Mouse (Mus musculus) 3T3-L1 (cell line): ENCODE measurements at regions not wholly inside any gene's neighbourhood (a gene's known extent, or its start where the extent isn't known, plus 50 kb on each side); places are given as distances from the start of the nearest gene placed in this dataset.

Source experiments
- DNase-seq: peaks from one replicate; pipeline ENCODE4 v3.0.0-alpha.2; 2015; ENCODE audit warnings: low read depth, low spot score

DNA sequence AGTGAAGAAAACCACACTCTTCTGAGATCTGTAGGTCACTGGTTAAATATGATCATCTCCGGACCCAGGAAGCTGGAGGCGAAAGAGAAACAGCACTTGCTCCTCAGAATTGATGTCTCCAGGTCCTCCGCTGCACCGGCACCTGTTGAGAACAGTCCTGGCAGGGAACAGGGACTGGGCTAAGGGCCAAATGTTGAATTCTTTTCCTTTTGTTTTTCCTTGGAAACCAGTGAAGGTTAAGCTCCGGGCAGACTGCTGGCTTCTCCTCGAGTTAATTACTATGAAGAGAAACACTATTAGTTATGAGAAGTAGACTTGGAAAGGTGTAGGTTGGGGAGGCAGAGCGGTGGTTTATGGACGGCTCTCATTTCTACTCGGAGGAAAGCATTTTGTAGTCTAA is 242.7 kb downstream of the Rngtt start:
- no peak for DNase-seq

- no peak for DNase-seq
Observed at GRCm38 (mm10) chr4:33554606-33555005, 244.5 kb downstream of the Rngtt start.

DNA sequence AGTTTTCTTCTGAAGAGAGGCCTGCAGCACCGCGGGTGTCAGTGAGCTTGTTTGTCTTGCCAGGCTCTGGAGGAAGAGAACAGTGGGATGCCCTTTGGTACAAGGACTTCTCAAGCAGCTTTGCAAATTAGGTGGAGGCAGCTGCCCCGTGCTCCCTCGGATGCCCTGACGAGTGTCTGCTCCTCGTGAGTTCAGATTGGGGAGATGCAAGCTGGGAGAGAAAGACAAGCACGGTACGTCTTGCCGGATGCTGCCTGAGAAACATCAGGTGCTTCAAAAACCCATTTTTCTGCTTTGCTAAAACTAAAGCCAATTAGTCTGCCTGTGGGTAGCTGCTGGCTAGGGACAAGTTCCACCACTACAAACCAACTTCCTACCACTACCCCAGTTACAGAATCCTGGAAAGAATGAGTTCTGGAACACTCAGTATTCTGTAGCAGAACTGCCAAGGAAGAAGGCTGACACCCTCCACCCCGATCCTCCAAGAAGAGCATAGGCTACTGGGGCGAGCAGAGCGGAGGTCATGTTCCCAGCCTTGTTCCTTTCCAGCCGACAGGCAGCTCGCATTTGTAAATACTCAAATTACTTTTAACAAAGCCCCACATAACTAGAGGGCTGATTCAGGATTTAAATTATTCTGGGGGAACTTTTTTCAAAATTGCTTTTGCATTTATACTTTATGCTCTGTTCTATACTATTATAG is 245.3 kb downstream of the Rngtt start:
- DNase-seq, result no peak

DNA sequence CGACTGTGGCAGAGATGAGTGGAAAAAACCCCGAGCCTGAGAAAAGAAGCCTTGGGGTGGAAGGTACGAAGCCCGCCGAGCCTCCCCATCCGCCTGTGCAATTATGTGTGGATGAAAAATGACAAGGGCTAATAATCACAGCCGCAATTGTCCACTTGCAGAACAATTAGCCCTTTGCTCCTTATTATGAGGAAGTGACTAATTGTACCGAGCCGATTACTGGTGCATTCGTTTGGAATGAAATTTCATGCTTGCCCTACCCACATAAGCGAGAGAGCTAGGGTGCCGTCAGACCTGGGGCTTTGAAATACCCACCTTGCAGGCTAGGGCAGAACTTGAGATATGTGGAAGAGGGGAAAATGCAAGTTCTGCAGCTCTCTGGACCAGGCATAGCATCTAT is 245.9 kb downstream of the Rngtt start:
- no peak for DNase-seq

DNA sequence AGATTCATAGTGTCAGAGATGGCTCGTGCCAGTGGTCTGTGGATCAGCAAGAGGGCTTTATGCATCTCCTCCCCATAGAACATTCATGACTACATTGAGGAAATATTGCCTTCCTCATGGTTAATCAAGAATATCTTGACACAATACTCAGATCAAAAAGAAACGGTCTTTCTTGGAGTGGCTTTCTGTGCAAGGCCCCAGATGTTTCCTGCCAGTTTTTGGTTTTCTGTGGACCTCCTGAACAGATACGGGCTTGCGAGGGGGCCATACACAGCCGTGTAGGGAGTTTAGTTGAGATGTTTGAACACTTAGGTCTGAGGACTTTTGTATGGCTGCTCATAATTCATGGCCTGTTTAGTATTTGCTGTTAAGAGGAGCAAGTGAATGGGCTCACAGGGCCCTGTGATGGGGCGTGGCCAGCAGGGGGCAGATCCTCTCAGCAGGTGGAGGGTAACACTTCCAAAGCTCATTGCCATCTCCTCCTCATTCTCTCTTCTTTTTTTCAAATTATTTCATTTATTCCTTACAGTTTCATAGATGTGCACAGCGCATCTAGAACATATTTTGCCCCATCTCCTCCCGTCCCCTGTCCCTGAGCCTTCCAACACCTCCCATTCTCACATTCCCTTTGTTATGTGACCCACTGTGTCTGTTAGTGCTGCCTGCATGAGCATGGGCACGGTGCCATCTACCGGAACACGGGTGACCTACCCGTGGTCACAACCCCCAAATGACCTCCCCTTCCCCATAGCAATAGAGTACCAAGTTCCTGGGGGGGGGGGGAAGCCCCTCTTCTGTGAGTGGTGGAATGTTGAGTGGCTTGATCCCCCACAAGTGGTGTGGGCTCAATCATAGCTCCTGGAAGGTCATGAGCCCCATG is 246.8 kb downstream of the Rngtt start:
- peak; percentile 18 for DNase-seq

- no peak for DNase-seq
Observed at GRCm38 (mm10) chr4:33570274-33570673, 260.2 kb downstream of the Rngtt start.

DNA sequence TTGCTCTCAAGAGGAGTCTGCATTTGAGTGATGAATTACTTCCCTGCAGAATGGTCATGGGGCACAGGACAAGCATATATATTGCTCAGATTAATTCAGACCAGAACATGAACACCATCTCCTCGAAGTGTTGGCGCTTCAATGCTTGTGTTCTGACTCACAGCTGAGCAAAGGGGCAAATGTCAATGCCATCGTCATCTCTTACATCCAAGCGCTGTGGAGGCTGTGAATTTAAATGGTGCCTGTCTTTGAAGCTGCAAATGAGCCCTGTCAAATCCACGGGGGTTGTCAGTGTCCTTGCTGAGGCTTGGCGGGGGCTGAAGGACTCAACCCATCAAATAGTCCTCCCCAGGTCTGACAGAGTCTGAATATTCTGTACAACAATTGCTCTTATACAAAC is 261.2 kb downstream of the Rngtt start:
- no peak for DNase-seq

DNA sequence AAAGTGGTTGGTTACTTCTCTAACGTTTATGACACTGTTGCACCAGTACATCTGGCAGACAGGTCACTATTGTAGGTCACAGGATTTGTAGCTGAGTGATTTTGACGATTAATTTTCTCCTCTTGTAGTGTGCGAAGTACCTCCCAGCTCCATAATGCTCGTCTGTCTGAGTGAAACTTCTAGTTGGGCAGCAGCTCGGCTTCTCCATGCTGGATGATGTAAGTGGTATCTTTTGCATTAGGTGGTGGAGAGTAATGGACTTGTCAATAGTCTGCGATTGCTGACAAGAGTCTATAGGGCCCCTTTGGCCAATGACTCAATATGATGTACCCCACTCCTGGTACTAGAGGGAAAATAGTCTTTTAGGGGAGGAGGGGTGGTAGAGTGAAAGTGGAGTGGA is 267.5 kb downstream of the Rngtt start:
- DNase-seq, result no peak

DNA sequence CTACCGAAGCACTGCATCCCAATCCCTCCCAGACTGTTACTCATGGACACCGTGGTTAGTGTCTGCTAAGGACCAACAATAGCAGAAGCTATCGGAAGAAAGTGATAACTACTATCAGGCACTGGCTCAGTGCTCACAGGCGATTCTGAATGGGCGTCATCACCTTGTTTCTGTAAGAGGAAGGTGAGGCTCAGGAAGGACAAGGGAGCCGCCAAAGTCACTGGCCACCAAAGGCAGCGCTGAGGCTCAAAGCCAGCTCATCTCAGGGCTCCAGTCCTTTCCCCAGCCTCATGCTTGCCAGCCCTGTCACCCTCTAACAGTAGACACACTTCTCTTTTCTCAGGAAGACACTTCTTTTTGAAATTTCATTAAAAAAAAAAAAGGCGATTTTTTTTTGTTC is 270.4 kb downstream of the Rngtt start:
- no peak for DNase-seq

GRCm38 (mm10) chr4:33581180-33581591 is 271.1 kb downstream of the Rngtt start:
- no peak for DNase-seq

DNA sequence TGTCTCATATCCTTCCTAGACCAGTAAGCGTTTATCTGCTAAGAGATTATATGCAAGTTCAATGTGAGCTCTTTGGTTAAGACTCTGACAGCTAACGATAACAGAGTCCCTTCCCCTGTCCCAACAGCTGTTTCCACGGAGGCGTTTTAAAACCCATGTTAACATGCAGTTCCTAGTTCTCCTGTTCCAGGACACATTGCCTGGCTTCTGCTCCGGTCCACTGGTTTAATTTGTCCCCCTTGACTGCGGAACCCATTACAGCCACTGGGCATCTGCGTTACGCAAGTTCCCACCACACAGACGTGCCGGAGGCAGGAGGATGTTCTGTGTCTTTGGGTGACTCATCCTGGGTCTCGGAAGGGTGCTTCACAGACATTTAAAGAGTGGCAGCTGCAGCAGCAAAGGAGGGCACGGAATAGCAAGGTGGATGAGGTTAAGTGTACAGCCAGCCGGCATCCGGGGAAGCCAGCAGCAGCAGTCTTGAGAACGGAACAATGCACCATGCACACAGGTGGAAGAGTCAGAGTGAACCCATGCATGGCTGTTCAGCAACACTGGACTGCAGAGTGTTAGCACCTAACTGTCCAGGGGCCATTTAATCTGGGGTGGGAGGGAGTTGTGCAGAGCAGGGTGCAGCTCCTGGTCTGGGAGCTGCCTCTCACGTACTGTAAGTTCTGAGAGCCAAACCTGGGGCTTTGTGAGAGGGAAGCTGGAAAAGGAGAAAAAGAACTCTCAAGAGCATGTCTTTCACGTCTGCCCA is 271.8 kb downstream of the Rngtt start:
- no peak for DNase-seq

DNA sequence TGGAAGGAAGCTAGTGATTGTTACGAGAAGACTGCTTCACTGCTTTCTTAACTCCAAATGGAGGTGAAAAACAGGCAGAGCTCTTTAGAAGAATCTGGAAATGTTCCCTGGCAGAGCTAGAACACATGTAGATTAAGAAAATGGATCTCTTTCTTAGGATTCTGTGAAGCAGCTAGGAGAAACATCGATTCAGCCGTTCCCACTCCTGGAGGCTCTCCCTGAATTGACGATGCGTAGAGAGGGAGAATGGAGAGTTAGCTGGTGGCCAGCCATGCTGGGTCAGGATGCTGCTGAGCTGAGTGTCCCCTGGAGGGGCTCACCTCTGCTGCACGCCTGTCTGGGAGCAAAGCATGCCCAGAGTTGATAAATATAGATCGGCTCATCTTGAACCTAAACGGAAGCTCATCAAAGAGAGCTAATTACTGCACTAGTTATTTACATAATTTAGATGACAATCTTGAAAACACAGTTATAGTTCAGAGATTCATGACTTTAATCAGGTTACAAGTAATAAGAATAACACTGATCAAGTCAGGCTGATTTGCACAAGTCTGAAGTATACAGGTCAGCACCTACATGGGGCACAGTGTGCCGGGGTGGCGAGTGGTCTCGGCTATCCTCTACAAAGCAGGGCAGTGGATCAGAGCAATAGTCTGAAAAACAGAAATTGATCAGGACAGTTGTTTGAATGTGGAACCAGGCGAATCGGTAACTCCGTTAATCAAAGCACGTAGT is 273.0 kb downstream of the Rngtt start:
- DNase-seq, result no peak

DNA sequence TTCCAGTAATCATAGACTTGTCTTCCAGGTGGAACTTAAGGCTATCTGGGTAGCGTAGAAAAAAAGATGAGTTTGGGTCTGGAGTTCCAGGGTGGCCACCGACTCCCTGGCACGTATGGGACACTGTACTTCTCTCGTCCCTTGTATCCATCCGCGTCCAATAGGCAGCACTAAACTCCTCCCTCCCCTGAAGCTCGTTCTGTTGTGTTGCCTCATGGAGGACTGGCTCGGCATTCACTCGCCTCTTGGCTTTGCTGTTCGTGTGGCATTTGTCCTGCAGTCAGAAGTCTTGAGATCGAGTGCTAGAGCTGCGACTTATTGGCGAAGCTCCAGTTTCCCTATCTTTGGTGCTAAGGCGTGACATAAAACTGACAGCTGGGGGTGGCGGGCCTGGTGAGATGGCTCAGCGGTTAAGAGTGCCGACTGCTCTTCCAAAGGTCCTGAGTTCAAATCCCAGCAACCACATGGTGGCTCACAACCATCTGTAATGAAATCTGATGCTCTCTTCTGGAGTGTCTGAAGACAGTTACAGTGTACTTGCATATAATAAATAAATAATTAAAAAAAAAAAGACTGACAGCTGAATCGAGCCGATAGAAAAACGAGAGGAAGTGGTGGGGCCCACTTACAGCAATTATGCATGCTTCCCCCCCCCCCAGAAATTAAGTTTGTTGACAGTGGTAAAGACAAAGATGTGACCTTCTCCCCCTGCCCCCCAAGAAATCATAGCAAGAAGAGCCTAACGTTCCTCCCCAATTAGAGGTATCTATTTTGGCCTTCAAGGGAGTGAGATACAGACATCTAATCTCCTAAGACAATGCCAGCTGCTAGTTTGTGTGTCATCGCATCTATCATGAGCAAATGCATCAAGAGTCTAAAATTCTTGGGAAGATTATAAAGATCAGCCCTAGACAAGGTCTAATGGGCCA is 274.1 kb downstream of the Rngtt start:
- no peak for DNase-seq

- DNase-seq, result no peak
Observed at GRCm38 (mm10) chr4:33585821-33586220, 275.7 kb downstream of the Rngtt start.

DNA sequence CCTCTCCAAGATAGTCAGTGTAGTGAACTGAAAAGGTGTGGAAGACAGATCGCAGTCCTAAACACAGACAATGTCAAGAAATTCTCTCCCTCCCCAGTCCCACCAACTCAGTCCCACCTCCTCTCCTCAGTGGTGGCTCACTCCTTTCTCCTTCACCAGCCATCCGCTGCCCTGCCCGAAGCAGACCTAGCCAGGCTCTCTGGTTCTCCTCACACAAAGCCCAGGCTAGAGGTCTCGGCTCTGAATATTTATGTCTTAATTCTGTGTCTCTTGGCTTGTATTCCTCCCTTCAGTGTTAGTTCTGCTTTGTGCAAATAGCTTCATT is 276.1 kb downstream of the Rngtt start:
- DNase-seq, result no peak

- DNase-seq, result peak; percentile 7
Observed at GRCm38 (mm10) chr4:33586615-33587451, 276.7 kb downstream of the Rngtt start.

GRCm38 (mm10) chr4:33587666-33588065 is 277.6 kb downstream of the Rngtt start:
- peak; percentile 79 for DNase-seq

GRCm38 (mm10) chr4:33588127-33588526 is 278.0 kb downstream of the Rngtt start:
- no peak for DNase-seq

DNA sequence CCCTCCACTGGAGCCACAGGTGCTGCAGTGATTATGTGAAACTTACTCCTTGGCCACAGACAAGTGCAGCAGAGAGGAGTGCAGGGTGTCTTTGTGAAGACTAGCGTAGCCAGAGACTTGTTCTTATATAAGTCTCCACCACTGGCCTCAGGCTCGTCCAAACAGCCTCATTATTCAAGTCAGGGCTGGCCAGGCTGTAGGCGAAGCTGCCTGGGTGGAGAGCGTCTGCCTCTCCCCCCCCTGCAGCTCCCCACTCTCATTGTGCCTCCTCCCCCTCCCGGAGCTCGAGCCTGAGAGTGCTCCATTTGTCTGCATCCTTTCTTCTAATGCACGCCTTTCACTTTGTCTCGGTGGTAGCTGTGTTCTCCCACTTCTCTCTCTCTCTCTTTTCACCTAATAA is 279.1 kb downstream of the Rngtt start:
- no peak for DNase-seq
